Mouse (Mus musculus) MEL-GATA-1-ER (cell line): ENCODE data around the gene Sirpb1b.
"Not testable (repeated sequence)": the region's sequence is repeated elsewhere in the genome, so short reads cannot be mapped to it uniquely, and the experiment has no call there.

ENCODE experiments used
- DNase-seq: peaks from one replicate; pipeline ENCODE4 v3.0.0-alpha.2; 2012; ENCODE audit warnings: low read depth; ENCODE audit errors: extremely low read depth

The Sirpb1b gene

GRCm38 (mm10) chr3:15574887-15575286 is at the start of gene Sirpb1b:
Gene Sirpb1b, minus strand, starts transcription at chr3:15575065.
- not testable (repeated sequence) for DNase-seq

- DNase-seq = not testable (repeated sequence)
These were observed 15.7 kb upstream of the Sirpb1b start for GRCm38 (mm10) chr3:15590377-15591117.

GRCm38 (mm10) chr3:15586665-15587064 is 11.8 kb upstream of the Sirpb1b start:
- DNase-seq = not testable (repeated sequence)

GRCm38 (mm10) chr3:15583452-15583851 is 8.6 kb upstream of the Sirpb1b start:
- DNase-seq = no peak

- DNase-seq = not testable (repeated sequence)
These were observed 8.1 kb upstream of the Sirpb1b start for GRCm38 (mm10) chr3:15582948-15583347.

- not testable (repeated sequence) for DNase-seq
These were observed 1.6 kb upstream of the Sirpb1b start for GRCm38 (mm10) chr3:15576466-15576865.

GRCm38 (mm10) chr3:15528589-15528988 is 46.3 kb downstream of the Sirpb1b start:
- DNase-seq = no peak

GRCm38 (mm10) chr3:15513608-15514007 is 61.3 kb downstream of the Sirpb1b start:
- DNase-seq = not testable (repeated sequence)

GRCm38 (mm10) chr3:15507792-15508321 is 67.0 kb downstream of the Sirpb1b start:
- DNase-seq = not testable (repeated sequence)

GRCm38 (mm10) chr3:15474831-15475230 is 100.0 kb downstream of the Sirpb1b start:
- not testable (repeated sequence) for DNase-seq

GRCm38 (mm10) chr3:15470158-15470557 is 104.7 kb downstream of the Sirpb1b start:
- not testable (repeated sequence) for DNase-seq
